In genomic region chr14:29478403-29478983, GRCm38 (mm10) we compare ENCODE assay signal across 12 mouse cellular contexts.
DNase-seq lines count a peak whose midpoint lies in the region; ATAC-seq lines count a peak whose summit lies in the region.
"Had no signal": no experiment of that assay in that cellular context is flagged by ENCODE, and none has a peak within 500 bp of the region (broad histone marks: within the 10 kb centered on the region; RNA-seq: fewer than 3 reads in every experiment).

No protein-coding gene starts in this region.

- peak; percentile 41 for DNase-seq in layer of hippocampus, adult 11-12 months (ENCODE audit: low spot score)
- no peak for DNase-seq in layer of hippocampus, postnatal 25 days (ENCODE audit: extremely low spot score in 1 of 2, low spot score in 1 of 2)
- DNase-seq in frontal cortex, postnatal 25 days (ENCODE audit: low spot score in 2 of 2), result peak; percentile 11 to 30
- DNase-seq in left cerebral cortex, adult 18-20 months (ENCODE audit: low spot score in 2 of 2), result peak; percentile 64 to 78
- peak; percentile 37 for DNase-seq in right cerebral cortex, postnatal 25 days
- DNase-seq in cerebellum, postnatal 36 days, result no peak
- DNase-seq: cerebellum, postnatal 25 days; kidney, postnatal 36 days; lung, postnatal 36 days; thymus, postnatal 25 days had no signal

- ATAC-seq in erythroblast, adult 5-6 weeks (replicated peaks; ENCODE audit: low FRiP score, poor library complexity, severe bottlenecking), result no peak
- ATAC-seq: liver, embryonic 12.5 days had no signal

Comparison
In these comparisons a context has a peak if more than half of its experiments do, and no peak if none do; other contexts are left out.
1. DNase-seq: peak in layer of hippocampus, adult 11-12 months (single experiment), frontal cortex, postnatal 25 days (2 of 2), left cerebral cortex, adult 18-20 months (2 of 2) and right cerebral cortex, postnatal 25 days (single experiment); none in layer of hippocampus, postnatal 25 days (0 of 2) and cerebellum, postnatal 36 days (0 of 2).